Mouse (Mus musculus) embryonic fibroblast, embryonic 13.5 days (primary cell): Measurements from ENCODE around the gene Majin.
A peak's percentile ranks its signal among the peaks of the same experiment; 100 is the strongest.

Experiments used
- CTCF ChIP-seq: IDR thresholded peaks from 2 replicates; pipeline ENCODE4 v1.5.1; 2011; ENCODE audit warnings: mild to moderate bottlenecking, control low read depth, low read length, moderate library complexity, borderline replicate concordance; ENCODE audit not compliant: insufficient read depth
- POLR2A ChIP-seq: IDR thresholded peaks from 2 replicates; pipeline ENCODE4 v1.6.1; 2011; ENCODE audit warnings: low read depth, mild to moderate bottlenecking, control low read depth, low read length, moderate library complexity

DNA sequence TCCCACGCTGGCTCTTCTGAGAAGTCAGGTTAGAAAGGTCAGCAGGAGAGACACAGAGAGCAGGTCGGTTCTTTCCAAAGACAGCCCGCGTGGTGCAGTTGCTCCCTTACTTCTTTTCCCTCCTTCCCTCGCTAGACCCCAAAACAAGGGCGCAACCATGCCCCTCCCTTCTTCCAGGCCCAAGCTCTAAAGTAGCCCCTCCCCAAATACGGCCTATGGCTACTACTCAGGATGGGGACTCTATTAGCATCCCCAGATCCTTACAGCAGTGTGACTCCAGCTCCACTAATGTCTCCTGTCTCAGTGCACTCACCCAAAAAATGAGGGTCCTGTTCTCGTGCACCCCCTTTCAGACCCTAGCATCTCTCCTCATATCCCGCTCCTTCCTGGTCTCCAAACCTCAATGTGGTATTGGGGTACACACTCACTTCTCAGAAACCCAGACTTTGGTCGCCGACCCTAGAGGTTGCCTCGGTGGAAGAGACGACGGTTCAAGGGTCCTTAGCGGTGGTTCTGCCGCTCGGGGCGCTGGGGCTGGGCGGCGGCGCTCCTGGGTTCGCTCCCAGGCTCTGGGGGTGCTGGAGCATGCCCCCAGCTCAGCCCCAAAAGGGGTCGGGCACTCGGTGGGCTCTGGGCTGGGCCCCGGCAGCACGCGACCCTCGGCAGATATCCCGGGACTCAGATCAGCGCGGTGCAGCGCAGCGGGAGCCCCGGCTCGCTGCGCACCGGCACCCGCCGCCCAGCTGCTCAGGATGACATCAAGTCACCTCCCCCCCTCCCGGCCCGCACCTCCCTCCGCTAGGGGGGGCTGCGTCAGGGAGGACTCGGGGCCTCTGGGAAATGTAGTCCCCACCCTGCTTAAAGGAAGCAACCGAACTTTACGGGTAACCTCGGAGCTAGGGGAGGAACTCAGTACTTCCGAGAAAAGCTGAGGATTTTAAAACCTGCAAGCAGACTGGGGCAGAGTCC is 51.2 kb downstream of the Majin start, which contains the start of gene Ppp2r5b:
- TF ChIP-seq POLR2A (peak; percentile 55), CTCF (no peak)
